Mouse (Mus musculus): Measurements from ENCODE around the gene Sema4d. TPM values are rescaled to one million over a fixed set of nuclear protein-coding genes. Genes with fewer than 3 reads are reported as not detected.

Sema4d gene
- polyA plus RNA-seq, 1 experiment from 2014 or later: 3.8 TPM

Small RNA genes lying within 50 kb of the gene (microRNA-seq; reads per million reads assigned to microRNA genes)
- not detected for gene Gm23566

Other genes with a start within 250 kb of the Sema4d start
- 0.07 TPM in 1 of 2 replicates, not detected in the other for gene Shc3, start 224.3 kb downstream of the Sema4d start, polyA plus RNA-seq (2015; fragmentation: Nextera tagmentation; extraction: Ambion mirVana)
- 345 and 374 TPM in 2 replicates for gene Cks2, start 148.5 kb downstream of the Sema4d start, polyA plus RNA-seq (2015; fragmentation: Nextera tagmentation; extraction: Ambion mirVana)
- 13.0 and 14.8 TPM in 2 replicates for gene Secisbp2, start 142.1 kb downstream of the Sema4d start, polyA plus RNA-seq (2015; fragmentation: Nextera tagmentation; extraction: Ambion mirVana)
- 13.3 and 14.0 TPM in 2 replicates for gene Gadd45g, start 52.9 kb upstream of the Sema4d start, polyA plus RNA-seq (2015; fragmentation: Nextera tagmentation; extraction: Ambion mirVana)